Mouse (Mus musculus) brain, adult 2 months (tissue): ENCODE measurements around the gene Cdca5.

Source experiments
- DNase-seq: peaks from one replicate; pipeline ENCODE4 v3.0.0; 2011; ENCODE audit warnings: low read depth, low spot score

The Cdca5 gene

DNA sequence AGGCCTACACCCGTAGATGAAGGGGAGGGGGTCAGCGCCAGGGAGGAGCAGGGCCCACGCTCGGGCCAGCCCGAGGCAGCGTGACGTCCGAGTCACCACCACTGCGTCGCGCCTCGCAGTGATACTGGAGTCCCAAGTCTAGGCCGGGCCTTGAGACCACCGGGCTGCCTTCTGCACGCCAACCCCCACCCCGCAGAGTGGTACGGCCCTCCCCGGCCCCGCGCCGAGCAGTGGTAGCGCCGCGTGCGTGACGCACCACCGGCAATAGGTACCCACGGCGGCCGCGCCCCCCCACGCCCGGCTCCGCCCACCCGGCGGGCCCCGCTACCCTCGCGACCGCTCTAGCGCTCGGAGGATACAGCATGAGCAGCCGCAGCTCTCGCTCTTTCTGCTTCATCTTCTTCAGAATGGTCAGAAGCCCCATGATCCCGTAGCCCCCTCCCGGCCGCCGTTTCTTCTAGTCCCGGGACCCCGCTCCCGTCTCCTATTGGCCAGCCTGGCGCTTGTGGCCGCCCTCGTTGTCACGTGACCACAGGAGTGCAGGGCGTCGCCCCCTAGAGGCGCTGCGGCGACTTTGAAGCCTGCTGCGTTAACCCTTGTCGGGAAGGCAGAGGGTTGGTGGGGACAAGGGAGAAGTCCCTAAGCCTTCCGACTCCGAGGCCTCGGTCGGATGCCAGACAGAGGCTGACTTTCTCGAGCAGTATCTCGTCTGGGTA is 56.1 kb downstream of the Cdca5 start, which contains the start of gene Batf2:
TSS of gene Batf2 (plus strand) at position 306 of the 716 bp plus-strand sequence.
- peak; percentile 99 for DNase-seq

- DNase-seq: peak; percentile 98
These were observed 56.6 kb downstream of the Cdca5 start, which contains the start of gene Arl2 for GRCm38 (mm10) chr19:6141394-6141749. TSS of gene Arl2 (minus strand) at chr19:6141548.
